Mouse (Mus musculus) forebrain, embryonic 14.5 days (tissue): ENCODE results near the gene Itga4. TPM values are rescaled to one million over a fixed set of nuclear protein-coding genes. Genes with fewer than 3 reads are reported as not detected.
A peak's percentile ranks its signal among the peaks of the same experiment; 100 is the strongest.

Experiments used
- ATAC-seq: fragments of 200-750 bp; cut with Nextera tagmentation; 2 replicates; pipeline ENCODE4 v1.8.0; 2017; ENCODE audit warnings: mild to moderate bottlenecking, moderate library complexity
- DNase-seq: peaks from one replicate; pipeline ENCODE4 v3.0.0-alpha.2; 2015; ENCODE audit warnings: low spot score
- H3K27ac ChIP-seq: fragments of 300-500 bp; sonication (generic); 2 replicates; pipeline ENCODE4 v1.5.1; 2014; ENCODE audit warnings: low read depth, mild to moderate bottlenecking, control low read depth, low read length, moderate library complexity
- H3K27me3 ChIP-seq: fragments of 300-500 bp; sonication (generic); replicated peaks from 2 replicates; pipeline ENCODE4 v1.6.1; 2014; ENCODE audit warnings: low read length, control low read depth, mixed read lengths; ENCODE audit not compliant: control insufficient read depth, insufficient read depth
- H3K36me3 ChIP-seq: fragments of 300-500 bp; sonication (generic); 2 replicates; pipeline ENCODE4 v1.6.1; 2014; ENCODE audit warnings: low read length, control low read depth; ENCODE audit not compliant: control insufficient read depth, insufficient read depth
- H3K4me1 ChIP-seq: fragments of 300-500 bp; sonication (generic); 2 replicates; pipeline ENCODE4 v1.6.1; 2014; ENCODE audit warnings: antibody characterized with exemption, low read length, control low read depth; ENCODE audit not compliant: control insufficient read depth, insufficient read depth
- H3K4me2 ChIP-seq: fragments of 300-500 bp; sonication (generic); 2 replicates; pipeline ENCODE4 v1.6.1; 2014; ENCODE audit warnings: mild to moderate bottlenecking, control low read depth, low read length
- H3K4me3 ChIP-seq: fragments of 300-500 bp; sonication (generic); 2 replicates; pipeline ENCODE4 v1.5.1; 2014; ENCODE audit warnings: low read depth, low read length, control low read depth
- H3K9ac ChIP-seq: fragments of 300-500 bp; sonication (generic); 2 replicates; pipeline ENCODE4 v1.6.1; 2014; ENCODE audit warnings: mild to moderate bottlenecking, low read length, control low read depth, moderate library complexity
- H3K9me3 ChIP-seq: fragments of 300-500 bp; sonication (generic); replicated peaks from 2 replicates; pipeline ENCODE4 v1.6.1; 2016; ENCODE audit warnings: low read length, control low read depth, mixed read lengths; ENCODE audit not compliant: control insufficient read depth
- WGBS: fragments of 180-500 bp; shearing (Covaris S2); extraction: QIAGEN DNeasy Blood & Tissue Kit; methylation state at CpG from one replicate; pipeline ENCODE4 v1.1.7; 2014; 5-methylcytosine and 5-hydroxymethylcytosine counted together
- polyA plus RNA-seq: library from polyadenylated mRNA; unstranded; fragments of >200 nt; fragmentation: Nextera tagmentation; extraction: Ambion mirVana; gene quantifications from 2 replicates; pipeline ENCODE4 v1.2.1, GENCODE M21; 2014

The Itga4 gene
- 2.3 and 2.4 TPM in 2 replicates for polyA plus RNA-seq

DNA sequence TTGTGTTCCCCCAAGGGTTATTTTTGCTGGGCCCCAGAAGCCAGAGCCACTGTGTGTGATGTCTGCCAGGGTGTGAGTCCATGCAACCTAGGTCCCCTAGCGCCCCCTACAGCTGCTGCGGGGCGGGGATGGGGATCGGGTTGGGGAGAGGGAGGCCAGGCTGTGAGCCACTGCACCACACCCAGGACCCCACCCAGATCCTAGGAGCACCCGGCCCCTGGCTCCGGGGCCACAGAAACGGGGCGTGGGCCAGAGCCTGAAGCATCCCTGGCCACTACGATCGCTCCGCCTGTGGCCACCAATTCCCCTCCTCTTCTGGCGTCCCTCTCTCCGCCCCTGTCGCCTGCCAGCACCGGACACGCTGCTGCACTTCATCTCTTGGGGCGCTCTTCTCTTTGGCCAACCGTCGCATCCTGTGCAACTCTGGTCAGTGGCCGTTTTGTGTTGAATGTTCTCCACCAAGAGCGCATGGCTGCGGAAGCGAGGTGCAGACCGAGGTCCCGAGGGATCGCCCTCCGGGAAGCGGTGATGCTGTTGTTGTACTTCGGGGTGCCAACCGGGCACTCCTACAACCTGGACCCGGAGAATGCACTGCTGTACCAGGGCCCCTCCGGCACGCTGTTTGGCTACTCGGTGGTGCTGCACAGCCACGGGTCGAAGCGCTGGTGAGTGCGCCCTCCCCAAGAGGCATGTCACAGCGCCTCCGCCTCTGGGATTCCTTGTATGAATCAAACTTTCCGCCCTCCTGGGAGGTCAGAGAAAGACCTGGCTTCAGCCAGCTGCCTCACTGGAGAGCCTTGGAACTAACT, at the start of gene Itga4:
Itga4 (plus strand) TSS at position 235 of the 809 bp plus-strand sequence.
- Histone ChIP-seq H3K4me2 (peak within 1 kb of the TSS; percentile 89), H3K9me3 (no peaks in the 10 kb centered on the region), H3K27ac (no peak within 1 kb of the TSS; the same call in 1 of the 2 replicates), H3K4me1 (peaks cover 3% of the 10 kb centered on the region; the same call in 1 of the 2 replicates), H3K9ac (peak within 1 kb of the TSS; percentile 61), H3K27me3 (0 out of 2 replicates have a peak, but pooled peaks cover 5% of the 10 kb centered on the region), H3K4me3 (peak within 1 kb of the TSS; percentile 43), H3K36me3 (no peaks in the 10 kb centered on the region)
- under 1% methylated on average over 40 of the region's 41 CpGs for WGBS
- DNase-seq: peak; percentile 64
- ATAC-seq: peak; percentile 91

DNA sequence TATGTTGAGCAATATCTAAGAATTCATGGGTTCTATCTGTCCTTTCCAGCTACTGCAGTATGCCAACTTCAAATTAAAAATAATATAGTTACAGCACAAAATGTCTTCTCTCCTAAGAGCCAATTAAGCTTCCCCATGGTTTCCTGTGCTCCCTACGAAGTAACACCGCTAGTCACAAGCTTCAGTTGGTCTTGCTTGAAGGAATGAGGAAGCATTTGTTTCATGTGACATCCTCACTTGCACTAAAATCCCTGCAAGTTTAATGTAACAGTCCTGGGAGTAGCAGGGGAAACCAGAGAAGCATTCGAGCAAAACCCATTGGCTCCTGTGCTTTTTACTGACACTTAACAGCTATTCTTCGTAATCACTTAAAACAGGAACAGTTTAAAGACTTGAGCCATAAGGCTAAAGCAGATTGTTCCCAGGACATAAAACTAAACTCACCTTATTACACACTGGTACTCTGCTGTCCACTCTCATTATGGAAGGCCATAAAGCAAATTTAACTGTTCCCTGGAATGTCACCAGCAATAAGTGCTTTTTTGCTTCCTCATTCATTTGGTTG, 49.0 kb upstream of the Itga4 start:
- no peak for DNase-seq
- Histone ChIP-seq H3K4me2 (no peak overlapping the region), H3K27ac (no peak overlapping the region), H3K4me3 (no peak overlapping the region), H3K9ac (no peak overlapping the region), H3K4me1 (no peaks in the 10 kb centered on the region), H3K36me3 (no peaks in the 10 kb centered on the region), H3K27me3 (no peaks in the 10 kb centered on the region), H3K9me3 (no peaks in the 10 kb centered on the region)
- ATAC-seq: no peak
- 89% methylated on average over 4 of the region's 4 CpGs for WGBS

DNA sequence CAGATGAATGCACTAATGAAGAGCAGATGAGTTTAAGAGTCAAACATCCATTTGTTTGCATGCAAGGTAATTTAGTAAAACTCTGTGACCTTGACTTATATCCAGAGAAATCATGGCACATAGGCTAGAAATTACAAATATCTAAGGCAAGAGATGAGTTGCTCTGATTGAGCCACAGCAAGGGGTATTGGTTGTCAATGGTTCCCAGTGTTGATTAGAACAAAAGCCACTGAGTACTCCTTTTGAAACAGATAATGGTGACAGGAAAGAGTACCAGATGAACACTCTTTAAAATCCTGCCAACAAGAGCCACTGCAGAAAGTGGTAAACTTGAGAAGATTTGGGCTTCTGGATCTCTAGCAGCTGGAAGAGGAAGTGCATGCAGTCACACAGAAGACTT, 40.2 kb upstream of the Itga4 start:
- no peaks in the 10 kb centered on the region for H3K4me1 ChIP-seq
- DNase-seq (no peak), ATAC-seq (no peak)
- no peaks in the 10 kb centered on the region for H3K27me3 ChIP-seq
- no peak overlapping the region for H3K4me3 ChIP-seq
- no peak overlapping the region for H3K27ac ChIP-seq
- H3K9ac ChIP-seq: no peak overlapping the region
- no peak overlapping the region for H3K4me2 ChIP-seq
- no peaks in the 10 kb centered on the region for H3K36me3 ChIP-seq
- H3K9me3 ChIP-seq: no peaks in the 10 kb centered on the region

DNA sequence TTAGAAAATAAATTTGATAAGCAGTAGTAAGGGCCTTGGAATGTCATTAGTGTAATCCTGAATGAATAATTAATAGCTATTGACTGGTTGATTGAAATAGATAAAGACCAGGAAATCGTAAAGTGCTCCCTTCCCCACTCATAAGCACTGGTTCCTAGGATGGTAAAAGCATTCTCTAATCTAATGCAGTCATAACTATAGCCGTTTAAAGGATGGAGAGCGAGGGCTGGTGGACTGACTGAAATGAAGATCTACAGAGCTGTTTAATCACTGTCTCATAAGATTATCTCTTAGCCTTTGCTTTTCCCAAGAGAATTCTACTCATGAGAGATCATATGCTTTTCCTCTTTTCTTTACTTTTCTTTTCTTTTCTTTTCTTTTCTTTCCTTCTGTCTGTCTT, 39.7 kb upstream of the Itga4 start:
- WGBS: 84% methylated on average over 3 of the region's 3 CpGs
- DNase-seq (no peak), ATAC-seq (no peak)
- Histone ChIP-seq H3K27me3 (no peaks in the 10 kb centered on the region), H3K4me2 (no peak overlapping the region), H3K9ac (no peak overlapping the region), H3K9me3 (no peaks in the 10 kb centered on the region), H3K36me3 (no peaks in the 10 kb centered on the region), H3K4me1 (no peaks in the 10 kb centered on the region), H3K4me3 (no peak overlapping the region), H3K27ac (no peak overlapping the region)

DNA sequence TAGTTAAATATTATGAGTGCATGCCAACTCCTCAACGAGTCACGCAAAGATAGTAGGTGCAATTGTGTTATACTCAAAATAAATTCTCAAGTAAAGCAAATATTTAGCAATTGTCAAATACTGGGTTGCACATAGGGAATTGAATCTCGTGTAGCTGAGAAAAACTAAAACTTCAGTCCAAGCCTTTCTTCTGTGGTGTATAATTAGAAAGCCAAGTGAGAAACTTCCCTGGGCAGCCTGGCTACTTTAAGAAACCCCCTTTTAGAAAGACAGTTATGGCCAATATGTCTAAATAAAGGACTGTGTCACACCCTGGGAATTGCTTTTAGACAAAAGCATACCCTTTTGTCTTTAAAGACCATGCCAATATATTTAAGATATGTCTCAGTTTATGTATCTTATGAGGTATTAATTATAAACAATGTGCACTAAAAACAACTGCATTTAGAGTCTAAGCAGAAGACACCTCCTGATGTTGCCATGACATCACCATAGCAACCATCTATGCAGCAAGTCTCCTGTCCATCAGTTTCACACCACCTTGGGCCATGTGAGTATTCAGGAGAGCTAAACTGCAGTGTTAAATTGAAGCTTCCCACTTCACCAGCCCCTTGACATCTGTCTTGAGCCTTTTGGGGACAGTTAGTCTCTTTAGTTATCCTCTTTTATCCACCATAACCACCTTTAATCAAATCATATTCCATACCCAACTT, 30.4 kb upstream of the Itga4 start:
- H3K4me1 ChIP-seq: no peaks in the 10 kb centered on the region
- 76% methylated on average over 3 of the region's 3 CpGs for WGBS

DNA sequence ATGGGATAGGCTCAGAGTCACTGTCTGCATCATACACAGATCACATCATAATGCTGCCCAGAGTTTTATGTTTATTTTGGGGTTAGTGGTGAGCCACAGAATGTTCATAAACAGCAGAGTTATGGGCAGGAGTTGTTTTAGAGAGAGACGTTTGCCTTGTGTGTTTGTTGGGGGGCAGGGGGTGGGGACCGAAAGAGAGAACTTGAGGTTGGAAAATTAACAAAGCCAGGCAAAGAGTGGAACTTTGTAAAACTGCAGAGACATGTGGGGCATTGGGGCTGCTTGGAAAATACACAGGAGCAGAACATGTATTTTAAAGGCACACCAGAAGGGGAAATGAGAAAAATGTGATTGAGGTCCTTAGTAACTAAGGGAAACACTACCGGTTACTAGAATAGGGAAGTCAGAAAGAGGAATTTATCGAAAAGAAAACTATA, 27.4 kb upstream of the Itga4 start:
- Histone ChIP-seq H3K27ac (no peak overlapping the region), H3K4me1 (no peaks in the 10 kb centered on the region), H3K36me3 (no peaks in the 10 kb centered on the region), H3K9me3 (no peaks in the 10 kb centered on the region), H3K4me3 (no peak overlapping the region), H3K27me3 (no peaks in the 10 kb centered on the region), H3K4me2 (no peak overlapping the region), H3K9ac (no peak overlapping the region)
- ATAC-seq (no peak), DNase-seq (no peak)
- WGBS: 91% methylated on average over 4 of the region's 4 CpGs

More for the DNA sequence above, 30.4 kb upstream of the Itga4 start:
- H3K27ac ChIP-seq: no peak overlapping the region
- no peaks in the 10 kb centered on the region for H3K27me3 ChIP-seq
- H3K4me3 ChIP-seq: no peak overlapping the region
- no peak overlapping the region for H3K4me2 ChIP-seq
- ATAC-seq (no peak), DNase-seq (peak; percentile 14)
- H3K9me3 ChIP-seq: no peaks in the 10 kb centered on the region
- H3K9ac ChIP-seq: no peak overlapping the region
- H3K36me3 ChIP-seq: no peaks in the 10 kb centered on the region

DNA sequence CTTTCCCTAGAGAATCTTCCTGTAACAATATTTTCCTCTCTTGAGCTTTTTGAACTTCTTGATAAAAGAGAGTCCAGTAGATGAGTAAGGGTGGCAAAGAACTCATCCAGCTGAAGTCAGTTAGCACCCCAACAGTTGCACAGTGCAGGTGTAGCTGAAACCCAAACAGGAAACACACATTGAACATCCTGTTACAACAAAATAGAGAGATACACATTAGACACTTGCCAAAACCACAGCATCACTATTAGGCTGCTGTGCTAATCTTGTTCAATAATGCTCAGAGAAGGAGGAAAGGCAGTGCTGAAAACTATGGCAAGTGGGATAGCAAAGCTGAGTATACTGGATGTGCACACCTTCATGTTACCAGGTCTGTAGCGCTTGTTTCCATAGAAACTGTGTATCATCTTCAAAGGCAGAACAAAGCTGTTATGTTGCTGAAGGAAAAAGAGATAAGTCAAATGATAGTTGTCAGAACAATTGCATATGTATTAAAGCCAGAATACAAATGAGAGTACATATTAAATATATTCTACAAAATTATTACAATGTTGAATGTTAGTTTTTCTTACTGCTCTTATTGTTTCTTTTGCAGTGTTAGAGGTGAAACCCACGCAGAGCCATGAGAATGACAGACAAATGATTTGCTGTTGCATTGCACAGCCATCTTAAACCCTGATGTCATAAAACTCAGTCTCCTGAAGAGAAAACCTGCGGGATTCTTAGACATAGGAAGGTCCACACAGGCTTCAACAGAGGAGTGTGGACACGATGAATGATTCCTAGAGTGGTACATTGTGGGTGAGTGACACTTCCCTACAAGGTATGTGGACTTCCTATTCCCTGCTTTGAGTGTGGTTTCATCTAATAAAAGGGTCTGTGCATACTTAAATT, 23.9 kb upstream of the Itga4 start:
- no peaks in the 10 kb centered on the region for H3K36me3 ChIP-seq
- no peak for ATAC-seq
- H3K27me3 ChIP-seq: no peaks in the 10 kb centered on the region
- no peaks in the 10 kb centered on the region for H3K9me3 ChIP-seq
- no peak overlapping the region for H3K4me2 ChIP-seq
- H3K4me3 ChIP-seq: no peak overlapping the region
- no peaks in the 10 kb centered on the region for H3K4me1 ChIP-seq
- 90% methylated on average over 4 of the region's 4 CpGs for WGBS
- peak; percentile 22 for DNase-seq
- no peak overlapping the region for H3K9ac ChIP-seq
- no peak overlapping the region for H3K27ac ChIP-seq

DNA sequence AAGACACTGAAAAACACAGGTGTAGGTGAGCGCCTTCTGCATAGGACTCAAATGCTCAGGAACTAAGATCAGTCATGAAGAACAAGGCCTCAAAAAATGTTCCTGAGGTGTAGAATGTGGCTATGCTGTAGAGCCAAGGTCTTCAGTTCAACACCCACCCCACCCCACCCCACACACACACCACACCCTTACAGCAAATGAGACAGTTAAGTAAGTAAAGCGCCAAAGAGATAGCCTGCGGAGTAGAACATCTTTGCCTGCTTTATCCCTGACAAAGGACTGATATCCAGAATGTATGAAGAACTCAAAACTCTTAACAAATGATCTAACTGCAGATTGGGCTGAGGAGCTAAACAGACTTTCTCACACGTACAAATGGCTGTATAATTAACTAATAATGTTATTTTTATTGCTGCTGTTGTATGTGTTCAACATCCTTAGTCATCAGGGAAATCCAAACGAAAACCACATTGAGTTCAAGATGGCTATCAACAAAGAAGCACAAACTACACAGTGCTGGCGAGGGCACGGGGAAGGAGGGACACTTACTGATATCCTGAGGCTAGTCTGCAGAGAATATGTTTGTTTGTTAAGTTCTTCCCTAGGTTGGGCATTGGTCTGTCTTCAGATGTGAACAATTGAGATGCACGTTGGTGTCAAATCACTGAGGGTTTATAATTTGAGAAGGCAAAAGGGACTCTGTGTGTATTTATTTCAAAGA, 19.3 kb upstream of the Itga4 start:
- H3K36me3 ChIP-seq: no peaks in the 10 kb centered on the region
- H3K4me2 ChIP-seq: no peak overlapping the region
- no peaks in the 10 kb centered on the region for H3K9me3 ChIP-seq
- 0 out of 2 replicates have a peak, but pooled peaks cover 3% of the 10 kb centered on the region for H3K4me1 ChIP-seq
- no peak for ATAC-seq
- DNase-seq: no peak
- H3K27ac ChIP-seq: no peak overlapping the region
- no peaks in the 10 kb centered on the region for H3K27me3 ChIP-seq
- no peak overlapping the region for H3K4me3 ChIP-seq
- 88% methylated on average over 8 of the region's 8 CpGs for WGBS
- H3K9ac ChIP-seq: no peak overlapping the region
